Mouse (Mus musculus) G1E-ER4 (cell line): ENCODE measurements around the gene Dnmt3a. TPM values are rescaled to one million over a fixed set of nuclear protein-coding genes. Genes with fewer than 3 reads are reported as not detected.

Experiments used
- GATA1 ChIP-seq: IDR thresholded peaks from one replicate; pipeline ENCODE4 v1.8.0; 2012; ENCODE audit warnings: low read length, inconsistent platforms
- polyA plus RNA-seq: library from polyadenylated mRNA; stranded (reverse); fragments of >175 nt; gene quantifications from 2 replicates; pipeline ENCODE4 v1.2.3, GENCODE M21; 2012

The Dnmt3a gene
- polyA plus RNA-seq, 1 experiment = 0.01 TPM

DNA sequence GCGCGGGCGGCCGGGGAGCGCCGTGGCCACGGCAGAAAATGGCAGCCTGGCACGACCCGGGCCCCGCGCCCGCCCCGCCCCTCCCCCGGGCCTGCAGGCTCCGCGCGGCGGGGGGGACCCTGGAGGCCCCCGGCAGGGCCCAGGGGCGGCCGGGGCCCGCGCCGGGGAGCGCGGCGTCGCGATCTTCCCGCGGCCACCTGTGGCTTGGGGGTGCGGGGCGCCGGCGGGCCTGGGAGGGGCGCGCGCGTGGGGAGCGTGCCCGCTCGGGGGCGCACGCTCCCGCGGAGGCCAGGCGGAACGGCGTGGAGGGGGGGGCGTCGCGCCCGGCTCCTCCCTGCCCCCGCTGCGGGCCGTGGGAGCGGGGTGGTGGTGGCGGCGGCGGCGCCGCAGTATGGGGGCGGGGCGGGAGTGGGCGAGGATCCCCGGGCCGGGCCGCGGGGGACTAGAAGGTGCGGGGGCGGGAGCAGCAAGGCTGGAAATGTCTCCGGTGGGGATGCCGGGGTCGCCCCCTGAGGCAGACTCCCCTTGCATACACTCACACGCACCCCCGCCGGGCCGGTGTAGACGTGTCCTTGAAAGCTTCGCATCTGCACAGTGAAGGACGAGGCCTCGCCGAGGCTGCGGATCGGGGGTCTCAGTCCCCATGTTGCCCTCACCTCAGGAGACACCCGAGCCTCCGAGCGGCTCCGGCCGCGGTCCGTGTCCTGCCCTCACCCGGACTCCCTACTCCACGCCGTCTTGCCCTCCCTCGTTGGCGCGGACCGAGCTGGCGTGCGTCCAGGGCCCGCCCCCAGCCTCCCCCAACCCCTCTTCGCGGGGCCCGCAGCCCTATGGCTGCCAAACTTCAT lies 2.0 kb downstream of the Dnmt3a start:
- TF ChIP-seq GATA1 = no peak

DNA sequence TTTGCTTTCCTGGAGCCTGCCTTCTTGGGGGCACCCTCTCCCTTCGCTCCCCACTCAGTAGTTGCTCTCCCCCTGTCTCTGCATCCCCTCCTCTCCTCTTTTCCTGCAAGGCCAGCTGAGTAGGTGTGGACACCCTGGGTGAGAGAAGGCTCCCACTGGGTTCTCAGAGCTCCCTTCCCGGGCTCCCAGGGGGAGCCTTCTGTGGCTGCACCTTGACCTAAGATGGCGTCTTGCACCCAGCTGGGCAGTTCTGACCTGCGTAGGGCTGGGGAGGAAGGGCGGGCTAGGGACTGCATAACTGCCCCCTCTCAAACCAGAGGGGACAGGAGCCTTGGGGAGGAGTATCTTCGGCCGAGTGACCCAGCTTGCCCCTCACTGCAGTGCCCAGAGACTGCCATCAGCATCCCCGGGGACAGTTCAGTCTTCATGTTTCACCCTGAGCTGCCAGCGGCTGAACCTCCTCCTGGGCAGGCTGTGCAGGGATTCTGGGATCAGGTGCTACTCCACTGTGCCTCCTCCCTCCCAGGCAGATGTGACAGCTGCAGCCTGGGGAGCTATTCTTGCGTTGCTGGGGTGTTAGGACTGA lies 2.7 kb downstream of the Dnmt3a start:
- no peak for TF ChIP-seq GATA1

DNA sequence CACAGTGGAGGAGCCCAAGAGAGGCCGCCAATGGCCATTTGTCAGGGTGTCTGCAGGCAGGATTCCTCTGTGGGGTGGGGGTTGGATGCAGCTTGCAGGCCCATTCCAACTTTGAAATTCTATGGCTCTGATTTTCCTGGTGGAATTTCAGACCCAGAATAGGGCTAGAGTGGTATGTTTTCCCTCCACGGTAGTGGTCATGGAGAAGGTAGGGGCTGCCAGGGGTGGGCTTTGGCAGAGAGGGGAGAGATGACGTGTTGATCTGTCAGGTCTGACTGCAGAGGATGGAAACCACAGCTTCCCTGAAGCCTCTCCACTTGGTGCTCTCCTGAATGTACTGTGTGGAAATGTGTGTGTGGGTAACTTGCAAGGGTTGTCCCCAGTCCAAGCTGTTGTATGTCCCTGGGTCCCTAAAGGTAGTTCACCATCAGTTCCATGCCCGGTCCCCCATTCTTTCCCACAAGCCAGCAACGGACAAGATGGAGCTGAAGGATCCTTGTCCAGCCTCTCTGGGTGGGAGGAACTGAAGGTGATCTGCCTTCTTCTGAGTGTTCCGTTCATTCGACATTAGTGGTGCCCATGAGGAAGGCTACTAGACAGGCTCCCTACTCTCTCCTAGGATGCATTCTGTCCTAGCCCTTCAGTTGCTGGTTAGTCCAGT lies 3.8 kb downstream of the Dnmt3a start:
- TF ChIP-seq GATA1 = no peak

DNA sequence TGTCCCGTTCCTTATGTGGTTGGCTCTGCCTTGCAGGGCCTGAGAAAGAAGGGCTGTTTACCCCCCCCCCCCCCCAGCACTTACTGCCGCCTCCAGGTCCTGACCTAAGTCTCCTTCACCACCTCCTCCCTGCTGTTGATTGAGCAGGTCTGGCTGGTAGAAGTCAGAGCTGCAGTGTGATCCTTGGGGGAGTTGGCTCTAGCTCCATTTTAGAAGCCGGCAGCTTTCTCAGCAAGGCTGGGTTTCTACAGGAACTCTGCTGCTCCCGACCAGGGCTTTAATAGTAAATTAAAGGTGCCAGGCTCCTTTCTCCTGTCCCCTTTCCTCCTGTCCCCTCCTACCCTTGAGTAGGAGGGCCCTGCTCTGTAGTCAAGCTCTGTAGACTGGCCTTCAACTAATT lies 4.6 kb downstream of the Dnmt3a start:
- no peak for TF ChIP-seq GATA1

DNA sequence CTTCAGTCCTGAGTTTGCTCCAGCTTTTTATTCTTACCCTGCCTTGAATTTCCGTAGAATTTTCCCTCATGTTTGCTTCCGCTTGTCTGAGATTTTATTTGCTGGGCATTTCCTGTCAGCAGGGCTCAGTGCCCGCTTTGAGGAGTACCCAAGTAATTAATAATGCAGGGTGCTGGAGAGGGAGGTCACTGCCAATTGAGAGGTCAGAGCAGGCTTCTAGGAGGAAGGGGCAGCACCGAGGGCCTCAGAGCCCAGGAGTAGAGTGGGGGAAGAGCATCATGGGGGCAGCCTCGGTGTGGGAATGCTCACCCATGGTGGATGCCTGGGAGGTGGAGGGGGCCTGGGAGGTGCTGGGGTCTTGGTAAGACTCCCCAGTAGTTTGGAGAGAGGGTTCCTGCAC lies 5.8 kb downstream of the Dnmt3a start:
- TF ChIP-seq GATA1 = no peak

DNA sequence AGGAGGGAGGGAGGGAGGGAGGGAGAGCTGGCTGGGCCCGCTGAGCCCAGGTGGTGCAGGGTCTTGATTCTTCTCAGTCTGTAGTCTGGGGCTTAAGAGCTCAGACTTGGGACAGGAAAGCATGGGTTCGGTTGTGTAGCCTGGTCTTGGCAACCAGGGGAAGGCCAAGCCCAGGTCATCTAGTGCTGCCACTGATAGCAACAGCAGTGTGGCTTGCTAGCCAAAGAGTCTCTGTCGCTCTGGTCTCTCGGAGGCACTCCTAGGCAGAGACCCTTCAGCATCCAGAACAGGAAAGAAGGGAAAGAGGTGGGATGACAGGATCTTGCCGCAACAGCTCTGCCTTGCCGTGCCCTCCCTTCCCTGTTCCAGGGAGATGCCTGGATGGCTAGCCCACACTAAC lies 6.4 kb downstream of the Dnmt3a start:
- TF ChIP-seq GATA1 = no peak

DNA sequence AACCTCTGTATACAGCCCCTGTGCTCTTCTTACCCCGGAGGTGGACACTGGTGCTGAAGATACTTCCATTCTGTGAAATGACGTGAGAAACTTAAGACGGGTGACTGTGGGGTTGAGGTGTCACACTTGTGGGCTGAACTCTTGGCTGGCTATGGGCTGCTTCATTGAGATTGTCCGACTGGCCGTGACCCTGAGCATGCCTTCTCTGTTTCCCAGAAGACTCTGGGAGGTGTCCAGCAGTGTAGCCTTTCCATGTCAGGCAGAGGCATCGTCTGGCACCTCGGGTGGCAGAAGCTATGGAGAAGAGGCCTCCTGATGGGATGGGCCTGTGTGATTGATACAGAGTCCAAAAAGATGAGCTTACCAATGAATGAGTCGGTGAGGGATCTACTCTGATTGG lies 7.3 kb downstream of the Dnmt3a start:
- no peak for TF ChIP-seq GATA1

DNA sequence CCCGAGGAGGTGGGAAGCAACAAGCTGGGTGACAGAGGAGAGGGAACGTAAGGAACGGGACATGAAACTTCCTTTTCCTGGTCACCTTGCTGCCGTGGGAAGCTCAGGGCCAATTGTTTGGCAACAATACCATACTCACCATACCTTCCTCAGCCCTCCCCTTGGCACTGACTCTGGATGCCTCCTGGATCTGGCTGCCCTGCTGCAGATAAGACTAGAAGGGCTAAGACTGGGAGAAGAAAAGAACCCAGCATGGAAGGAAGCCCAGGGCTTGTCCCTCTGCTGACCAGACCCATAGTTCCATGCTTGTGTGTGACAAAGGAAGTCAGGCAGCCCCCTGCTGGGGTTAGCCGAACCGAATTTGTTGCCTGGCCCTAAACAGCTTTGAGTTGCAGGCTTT lies 9.6 kb downstream of the Dnmt3a start:
- no peak for TF ChIP-seq GATA1

DNA sequence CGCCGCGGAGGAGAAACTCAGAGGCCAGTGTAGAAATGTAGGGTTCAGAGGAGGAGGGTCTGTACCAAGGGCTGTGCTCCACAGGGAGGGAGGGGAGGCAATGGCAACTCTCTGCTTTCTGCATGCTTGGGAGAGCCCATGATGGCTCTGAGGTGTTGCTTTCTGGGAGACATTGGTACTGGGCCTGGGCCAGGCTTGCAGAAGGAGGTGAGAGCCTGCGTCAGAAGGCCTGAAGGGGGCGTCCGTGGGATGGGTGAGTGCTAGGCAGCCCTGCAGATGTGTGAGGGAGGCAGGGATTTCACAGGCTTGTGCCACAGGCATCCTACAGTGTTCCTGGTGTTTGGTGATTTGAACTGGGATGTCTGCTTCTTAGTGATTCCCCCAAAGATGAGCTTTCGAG lies 11.2 kb downstream of the Dnmt3a start:
- no peak for TF ChIP-seq GATA1

DNA sequence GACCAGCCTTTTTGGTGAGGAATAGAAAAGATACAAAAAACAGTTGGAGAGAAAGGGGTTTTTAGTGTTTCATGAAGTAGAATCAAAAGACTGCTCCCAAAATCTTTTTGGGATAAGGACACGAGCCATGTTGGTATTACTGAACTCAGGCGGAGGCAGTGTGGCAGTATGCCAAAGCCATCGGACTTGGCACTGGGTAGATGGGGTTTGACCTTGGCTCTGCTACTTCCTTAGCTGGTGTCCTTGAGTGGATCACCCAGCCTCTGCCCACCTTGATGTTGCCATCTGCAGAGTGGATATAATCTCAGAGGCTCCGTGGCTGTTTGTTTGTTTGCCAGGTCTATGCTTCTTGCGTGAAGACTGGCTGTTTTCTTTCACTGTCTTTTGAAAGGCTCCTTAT lies 11.8 kb downstream of the Dnmt3a start:
- TF ChIP-seq GATA1 = no peak

DNA sequence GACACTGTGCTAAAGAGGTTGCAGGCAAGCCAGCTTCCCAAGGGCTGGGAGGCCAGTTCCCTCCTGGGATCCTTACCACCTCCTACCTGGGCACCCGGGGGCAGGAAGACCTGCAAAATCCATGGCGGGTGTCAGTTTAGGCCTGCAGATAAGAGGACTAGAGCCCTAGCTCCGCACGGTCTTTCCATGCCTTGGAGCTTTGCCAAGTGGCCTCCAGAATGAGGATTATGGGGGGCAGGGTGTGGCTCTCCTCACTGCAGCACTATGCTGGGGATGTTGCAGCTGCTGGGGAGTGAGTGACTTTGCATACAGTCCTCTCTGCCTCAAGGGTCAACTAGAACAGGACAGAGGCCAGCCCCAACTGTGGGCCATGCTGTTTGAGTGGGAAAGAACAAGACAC lies 14.1 kb downstream of the Dnmt3a start:
- TF ChIP-seq GATA1 = no peak

DNA sequence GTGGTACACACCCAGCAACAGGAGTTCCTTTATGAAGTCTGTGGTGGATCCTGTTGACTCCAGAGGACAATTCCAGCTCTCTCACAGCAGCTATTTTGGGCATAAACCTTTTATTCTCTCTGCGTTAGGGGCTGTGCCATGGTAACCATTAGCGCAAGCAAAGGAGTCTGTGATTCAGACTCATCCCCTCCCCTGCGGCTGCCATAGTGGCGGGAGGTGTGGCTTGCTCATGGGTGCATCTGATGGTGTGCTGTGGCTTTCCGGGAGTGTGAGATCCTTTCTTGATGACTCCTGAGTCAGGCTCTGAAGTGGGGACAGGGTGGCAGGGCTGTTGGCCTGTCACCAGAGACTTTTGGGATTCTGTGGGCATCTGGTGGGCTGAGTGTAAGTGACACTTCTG lies 17.6 kb downstream of the Dnmt3a start:
- no peak for TF ChIP-seq GATA1

DNA sequence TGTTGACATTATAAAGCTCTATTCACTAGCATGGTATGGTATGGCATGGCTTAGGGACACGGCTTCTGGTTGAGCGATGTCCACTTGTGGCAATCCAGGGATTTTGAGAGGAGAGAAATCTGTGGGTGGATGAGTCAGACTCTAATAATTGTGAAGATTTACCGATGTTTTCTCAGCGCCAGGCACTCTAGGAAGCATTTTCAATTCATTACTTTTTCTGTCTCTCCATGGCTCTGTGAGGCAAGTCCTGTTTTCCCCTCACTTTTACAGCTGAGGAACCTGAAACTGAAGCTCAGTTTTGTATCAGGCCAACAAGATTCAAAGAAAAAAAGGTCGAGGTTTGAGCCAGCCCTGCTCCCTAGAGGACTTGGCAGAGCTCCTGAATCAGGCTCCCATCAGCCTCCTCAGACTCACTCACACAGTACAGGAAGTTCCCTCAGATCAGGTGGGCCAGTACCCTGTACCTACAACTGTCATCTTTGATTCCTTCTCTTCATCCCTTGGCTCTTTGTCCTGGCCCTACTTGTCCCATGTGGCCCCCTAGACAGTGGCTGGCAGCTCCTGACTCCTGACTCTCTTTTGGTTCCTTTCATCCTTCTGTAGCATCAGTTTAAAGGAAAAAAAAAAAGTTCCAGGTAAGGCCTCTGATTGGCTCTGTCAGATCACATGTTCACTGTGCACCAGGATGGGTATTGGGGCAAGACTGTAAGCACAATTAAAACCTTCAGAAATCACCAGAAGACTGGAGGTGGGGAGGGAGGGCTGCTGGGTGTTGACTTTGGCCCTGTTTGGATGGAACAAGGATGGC lies 19.3 kb downstream of the Dnmt3a start:
- no peak for TF ChIP-seq GATA1

DNA sequence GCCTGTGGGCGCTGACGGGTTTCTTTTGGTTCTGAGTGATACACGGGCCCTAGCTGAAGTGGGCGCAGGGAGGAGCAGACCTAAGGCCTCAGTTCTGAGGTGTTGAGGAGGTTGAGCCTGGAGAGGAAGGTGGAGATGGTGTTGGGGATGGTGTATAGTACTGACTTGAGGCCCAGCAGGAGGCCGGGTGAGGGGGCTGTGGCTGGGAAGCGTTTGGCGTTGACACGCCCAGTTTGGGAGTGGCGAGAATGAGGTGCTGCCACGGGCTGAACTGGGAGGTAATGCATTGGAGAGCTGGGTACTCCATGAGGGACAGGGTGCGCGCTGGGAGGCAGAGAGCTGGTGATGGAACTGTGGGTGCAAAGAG lies 19.9 kb downstream of the Dnmt3a start:
- no peak for TF ChIP-seq GATA1

DNA sequence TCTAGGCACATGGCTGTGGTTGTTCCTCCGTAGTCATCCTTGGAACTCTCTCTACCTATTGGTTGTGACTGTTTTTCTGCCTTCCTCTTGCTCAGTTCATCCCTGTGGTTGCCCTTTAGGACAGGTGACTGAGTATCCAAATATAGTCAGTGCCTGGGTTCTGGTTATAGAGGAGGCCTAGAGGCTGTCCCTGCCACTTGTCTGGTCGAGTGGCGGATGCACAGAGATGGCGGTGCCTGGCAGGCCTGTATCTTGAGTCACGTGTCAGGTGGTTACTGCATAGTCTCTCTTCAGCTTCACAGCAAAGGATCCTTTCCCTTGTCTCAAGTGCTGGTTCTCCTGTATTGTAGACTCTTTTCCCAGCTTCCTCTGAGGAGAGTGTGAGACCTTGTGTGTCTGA lies 22.0 kb downstream of the Dnmt3a start:
- no peak for TF ChIP-seq GATA1
